Mouse (Mus musculus) bone marrow macrophage, adult 2 months (primary cell): ENCODE data around the gene Sesn1.

Experiments
- CTCF ChIP-seq: IDR thresholded peaks from 2 replicates; pipeline ENCODE4 v1.5.1; 2012; ENCODE audit warnings: low read depth, mild to moderate bottlenecking, low read length, moderate library complexity
- POLR2A ChIP-seq: IDR thresholded peaks from 2 replicates; pipeline ENCODE4 v1.6.1; 2012; ENCODE audit warnings: mild to moderate bottlenecking, low read depth, low read length, borderline replicate concordance

DNA sequence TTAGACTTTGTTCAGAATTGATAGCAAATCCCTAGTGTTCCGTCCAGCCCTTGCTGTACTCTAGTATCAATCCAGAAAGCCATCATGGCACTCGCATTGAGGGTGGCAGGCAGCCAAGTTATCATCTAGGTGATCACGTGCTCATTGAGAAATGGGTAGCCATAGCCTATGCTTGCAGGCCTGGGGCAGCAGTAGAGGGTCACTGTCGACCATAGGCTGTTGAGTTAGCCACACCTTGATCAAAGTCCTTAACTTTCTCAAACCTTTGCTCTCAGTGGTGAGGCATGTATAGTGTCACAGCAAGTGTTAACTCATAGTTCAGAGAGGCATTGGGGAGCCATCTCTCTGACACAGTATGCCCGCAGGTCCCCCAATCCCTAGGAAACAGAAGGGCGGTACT, 11.4 kb downstream of the Sesn1 start:
- TF ChIP-seq CTCF = no peak
- no peak for TF ChIP-seq POLR2A
